Mouse (Mus musculus) cerebellum, adult 11-12 months (tissue): ENCODE data around the gene Pam16.

ENCODE experiments used
- DNase-seq: peaks from one replicate; pipeline ENCODE4 v3.0.0; 2022

The Pam16 gene

GRCm38 (mm10) chr16:4607818-4608531, 16.8 kb downstream of the Pam16 start:
- peak; percentile 83 for DNase-seq

- peak; percentile 56 for DNase-seq
Measured at GRCm38 (mm10) chr16:4606431-4607084, 18.2 kb downstream of the Pam16 start.

- no peak for DNase-seq
Measured at GRCm38 (mm10) chr16:4605514-4606131, 19.2 kb downstream of the Pam16 start.

- no peak for DNase-seq
Measured at GRCm38 (mm10) chr16:4604293-4604837, 20.4 kb downstream of the Pam16 start.

- no peak for DNase-seq
Measured at GRCm38 (mm10) chr16:4603453-4603837, 21.3 kb downstream of the Pam16 start.

GRCm38 (mm10) chr16:4602766-4603452, 21.9 kb downstream of the Pam16 start:
- no peak for DNase-seq

- no peak for DNase-seq
Measured at GRCm38 (mm10) chr16:4602189-4602588, 22.6 kb downstream of the Pam16 start.

GRCm38 (mm10) chr16:4600701-4601310, 24.0 kb downstream of the Pam16 start:
- no peak for DNase-seq

- no peak for DNase-seq
Measured at GRCm38 (mm10) chr16:4599616-4600015, 25.2 kb downstream of the Pam16 start.

GRCm38 (mm10) chr16:4598891-4599543, 25.8 kb downstream of the Pam16 start:
- DNase-seq, result no peak

- no peak for DNase-seq
Measured at GRCm38 (mm10) chr16:4598041-4598440, 26.7 kb downstream of the Pam16 start.

- DNase-seq, result no peak
Measured at GRCm38 (mm10) chr16:4597296-4597695, 27.5 kb downstream of the Pam16 start.

GRCm38 (mm10) chr16:4596836-4597235, 28.0 kb downstream of the Pam16 start:
- DNase-seq, result no peak

- DNase-seq, result peak; percentile 62
Measured at GRCm38 (mm10) chr16:4596141-4596728, 28.6 kb downstream of the Pam16 start.

- peak; percentile 78 for DNase-seq
Measured at GRCm38 (mm10) chr16:4595527-4595963, 29.2 kb downstream of the Pam16 start.

GRCm38 (mm10) chr16:4594814-4595526, 29.8 kb downstream of the Pam16 start:
- DNase-seq, result peak; percentile 52

GRCm38 (mm10) chr16:4593971-4594813, 30.6 kb downstream of the Pam16 start, which contains the start of gene Glis2:
Gene Glis2 (plus strand): TSS chr16:4594713.
- peak; percentile 65 for DNase-seq

GRCm38 (mm10) chr16:4592909-4593875, 31.6 kb downstream of the Pam16 start:
- peak; percentile 67 for DNase-seq

- DNase-seq, result no peak
Measured at GRCm38 (mm10) chr16:4590236-4590635, 34.6 kb downstream of the Pam16 start.
